Mouse (Mus musculus): ENCODE measurements around the gene Drc3.

DNA sequence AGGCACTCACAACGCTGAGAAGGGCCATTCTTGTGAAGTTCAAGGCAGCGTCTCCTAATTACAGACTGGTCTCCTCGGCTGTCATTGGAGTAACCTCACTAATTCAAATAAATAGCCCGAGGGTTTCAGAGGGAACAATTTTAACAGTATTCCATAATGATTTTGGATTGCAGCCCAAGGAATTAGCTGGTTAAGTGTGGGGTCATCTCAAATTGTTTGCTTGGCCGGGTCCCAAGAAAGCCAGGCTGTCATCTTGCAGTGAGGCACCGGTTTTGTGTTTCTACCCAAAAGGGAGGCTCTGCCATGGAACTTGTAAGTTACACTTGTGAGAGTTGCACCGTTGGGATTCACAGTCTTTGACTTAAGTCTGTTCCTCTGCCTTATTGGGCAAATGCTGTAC, 36.9 kb upstream of the Drc3 start:
- TF ChIP-seq GATA1 (IDR thresholded peaks at IDR 0.05; ENCODE audit: borderline replicate concordance, low read length) (no peak), FLI1 (IDR thresholded peaks at IDR 0.05; ENCODE audit: low read length) (no peak)
